Mouse (Mus musculus) midbrain, embryonic 12.5 days (tissue): ENCODE measurements around the gene Pard3b. TPM values are rescaled to one million over a fixed set of nuclear protein-coding genes. Genes with fewer than 3 reads are reported as not detected.

Source experiments
- ATAC-seq: fragments of 200-750 bp; cut with Nextera tagmentation; 2 replicates; pipeline ENCODE4 v1.8.0; 2017; ENCODE audit warnings: low read depth, moderate TSS enrichment, moderate library complexity; ENCODE audit not compliant: low FRiP score
- H3K27ac ChIP-seq: fragments of 300-500 bp; sonication (generic); replicated peaks from 2 replicates; pipeline ENCODE4 v1.5.1; 2016; ENCODE audit warnings: mild to moderate bottlenecking
- H3K27me3 ChIP-seq: fragments of 300-500 bp; sonication (generic); 2 replicates; pipeline ENCODE4 v1.6.1; 2016; ENCODE audit warnings: mild to moderate bottlenecking
- H3K36me3 ChIP-seq: fragments of 300-500 bp; sonication (generic); 2 replicates; pipeline ENCODE4 v1.6.1; 2016
- H3K4me1 ChIP-seq: fragments of 300-500 bp; sonication (generic); 2 replicates; pipeline ENCODE4 v1.6.1; 2016
- H3K4me2 ChIP-seq: fragments of 300-500 bp; sonication (generic); replicated peaks from 2 replicates; pipeline ENCODE4 v1.6.1; 2016; ENCODE audit warnings: mild to moderate bottlenecking, moderate library complexity
- H3K4me3 ChIP-seq: fragments of 300-500 bp; sonication (generic); 2 replicates; pipeline ENCODE4 v1.5.1; 2016; ENCODE audit warnings: mild to moderate bottlenecking
- H3K9ac ChIP-seq: fragments of 300-500 bp; sonication (generic); replicated peaks from 2 replicates; pipeline ENCODE4 v1.6.1; 2016; ENCODE audit warnings: mild to moderate bottlenecking, moderate library complexity
- H3K9me3 ChIP-seq: fragments of 300-500 bp; sonication (generic); 2 replicates; pipeline ENCODE4 v1.6.1; 2016; ENCODE audit warnings: mild to moderate bottlenecking
- WGBS: fragments of 180-500 bp; shearing (Covaris S2); methylation state at CpG from one replicate; pipeline ENCODE4 v1.1.7; 2016; 5-methylcytosine and 5-hydroxymethylcytosine counted together
- polyA plus RNA-seq: library from polyadenylated mRNA; unstranded; fragments of >200 nt; fragmentation: Nextera tagmentation; extraction: Ambion mirVana; gene quantifications from 2 replicates; pipeline ENCODE4 v1.2.1, GENCODE M21; 2016

The Pard3b gene
- polyA plus RNA-seq, 1 experiment from 2014 or later: 18.5 TPM

- Histone ChIP-seq H3K36me3 (no peaks in the 10 kb centered on the region), H3K9ac (no peak overlapping the region), H3K27me3 (no peaks in the 10 kb centered on the region), H3K4me2 (no peak overlapping the region), H3K27ac (no peak overlapping the region), H3K4me1 (peaks cover 6% of the 10 kb centered on the region; the same call in 1 of the 2 replicates), H3K4me3 (no peak overlapping the region), H3K9me3 (no peaks in the 10 kb centered on the region)
- 46% methylated on average over 1 of the region's 1 CpGs for WGBS
- no peak for ATAC-seq
Measured at GRCm38 (mm10) chr1:62234039-62234438, 595.4 kb downstream of the Pard3b start.

- no peak overlapping the region for H3K4me2 ChIP-seq
- ATAC-seq: no peak
Measured at GRCm38 (mm10) chr1:62235121-62235520, 596.5 kb downstream of the Pard3b start.

GRCm38 (mm10) chr1:62244191-62244984 lies 605.8 kb downstream of the Pard3b start:
- Histone ChIP-seq H3K4me3 (no peak overlapping the region), H3K4me2 (no peak overlapping the region), H3K27me3 (no peaks in the 10 kb centered on the region), H3K9me3 (no peaks in the 10 kb centered on the region), H3K27ac (no peak overlapping the region), H3K36me3 (no peaks in the 10 kb centered on the region), H3K9ac (no peak overlapping the region), H3K4me1 (peaks cover 4% of the 10 kb centered on the region; the same call in 1 of the 2 replicates)
- ATAC-seq: no peak
- 54% methylated on average over 12 of the region's 12 CpGs for WGBS

More at GRCm38 (mm10) chr1:62235121-62235520, 596.5 kb downstream of the Pard3b start:
- Histone ChIP-seq H3K4me3 (no peak overlapping the region), H3K9me3 (no peaks in the 10 kb centered on the region), H3K9ac (no peak overlapping the region), H3K27me3 (no peaks in the 10 kb centered on the region), H3K4me1 (peaks cover 6% of the 10 kb centered on the region; the same call in 1 of the 2 replicates), H3K36me3 (no peaks in the 10 kb centered on the region), H3K27ac (no peak overlapping the region)
- WGBS: 88% methylated on average over 5 of the region's 5 CpGs

- Histone ChIP-seq H3K4me2 (no peak overlapping the region), H3K27me3 (no peaks in the 10 kb centered on the region), H3K4me3 (no peak overlapping the region), H3K9me3 (no peaks in the 10 kb centered on the region), H3K4me1 (no peaks in the 10 kb centered on the region), H3K9ac (no peak overlapping the region), H3K27ac (no peak overlapping the region), H3K36me3 (no peaks in the 10 kb centered on the region)
- no peak for ATAC-seq
- WGBS: 86% methylated on average over 1 of the region's 1 CpGs
Measured at GRCm38 (mm10) chr1:62252432-62252831, 613.8 kb downstream of the Pard3b start.

GRCm38 (mm10) chr1:62254316-62254715 lies 615.7 kb downstream of the Pard3b start:
- H3K27ac ChIP-seq: no peak overlapping the region
- H3K9me3 ChIP-seq: no peaks in the 10 kb centered on the region
- no peaks in the 10 kb centered on the region for H3K4me1 ChIP-seq
- H3K9ac ChIP-seq: no peak overlapping the region
- no peak for ATAC-seq
- H3K4me2 ChIP-seq: no peak overlapping the region
- WGBS: 79% methylated on average over 4 of the region's 4 CpGs
- H3K4me3 ChIP-seq: no peak overlapping the region
- H3K36me3 ChIP-seq: no peaks in the 10 kb centered on the region
- no peaks in the 10 kb centered on the region for H3K27me3 ChIP-seq

GRCm38 (mm10) chr1:62254888-62255287 lies 616.3 kb downstream of the Pard3b start:
- Histone ChIP-seq H3K27me3 (no peaks in the 10 kb centered on the region), H3K9me3 (no peaks in the 10 kb centered on the region), H3K9ac (no peak overlapping the region), H3K36me3 (no peaks in the 10 kb centered on the region), H3K4me2 (no peak overlapping the region), H3K27ac (no peak overlapping the region), H3K4me3 (no peak overlapping the region), H3K4me1 (0 out of 2 replicates have a peak, but pooled peaks cover 1% of the 10 kb centered on the region)
- WGBS: 73% methylated on average over 1 of the region's 1 CpGs
- no peak for ATAC-seq

GRCm38 (mm10) chr1:62276466-62276865 lies 637.8 kb downstream of the Pard3b start:
- Histone ChIP-seq H3K4me2 (no peak overlapping the region), H3K4me3 (no peak overlapping the region), H3K9ac (no peak overlapping the region), H3K4me1 (no peaks in the 10 kb centered on the region), H3K27me3 (no peaks in the 10 kb centered on the region), H3K27ac (no peak overlapping the region), H3K9me3 (no peaks in the 10 kb centered on the region), H3K36me3 (no peaks in the 10 kb centered on the region)
- 86% methylated on average over 3 of the region's 3 CpGs for WGBS
- no peak for ATAC-seq

- Histone ChIP-seq H3K27me3 (no peaks in the 10 kb centered on the region), H3K4me3 (no peak overlapping the region), H3K4me1 (no peaks in the 10 kb centered on the region), H3K36me3 (no peaks in the 10 kb centered on the region), H3K4me2 (no peak overlapping the region), H3K9ac (no peak overlapping the region), H3K9me3 (no peaks in the 10 kb centered on the region), H3K27ac (no peak overlapping the region)
- ATAC-seq: no peak
- 85% methylated on average over 1 of the region's 1 CpGs for WGBS
Measured at GRCm38 (mm10) chr1:62278586-62278985, 640.0 kb downstream of the Pard3b start.

- no peak overlapping the region for H3K9ac ChIP-seq
- H3K27me3 ChIP-seq: no peaks in the 10 kb centered on the region
- no peak overlapping the region for H3K27ac ChIP-seq
- no peak overlapping the region for H3K4me2 ChIP-seq
- no peak for ATAC-seq
- H3K9me3 ChIP-seq: no peaks in the 10 kb centered on the region
- no peak overlapping the region for H3K4me3 ChIP-seq
- H3K4me1 ChIP-seq: no peaks in the 10 kb centered on the region
- H3K36me3 ChIP-seq: no peaks in the 10 kb centered on the region
Measured at GRCm38 (mm10) chr1:62280586-62280985, 642.0 kb downstream of the Pard3b start.

GRCm38 (mm10) chr1:62282835-62283234 lies 644.2 kb downstream of the Pard3b start:
- no peak overlapping the region for H3K9ac ChIP-seq
- H3K4me2 ChIP-seq: no peak overlapping the region
- H3K36me3 ChIP-seq: no peaks in the 10 kb centered on the region
- no peak for ATAC-seq
- H3K27me3 ChIP-seq: no peaks in the 10 kb centered on the region
- 85% methylated on average over 6 of the region's 6 CpGs for WGBS
- no peak overlapping the region for H3K27ac ChIP-seq
- H3K4me1 ChIP-seq: no peaks in the 10 kb centered on the region
- no peak overlapping the region for H3K4me3 ChIP-seq
- no peaks in the 10 kb centered on the region for H3K9me3 ChIP-seq

GRCm38 (mm10) chr1:62283624-62284023 lies 645.0 kb downstream of the Pard3b start:
- no peaks in the 10 kb centered on the region for H3K4me1 ChIP-seq
- WGBS: 98% methylated on average over 2 of the region's 2 CpGs

GRCm38 (mm10) chr1:62309376-62309775 lies 670.8 kb downstream of the Pard3b start:
- H3K27me3 ChIP-seq: no peaks in the 10 kb centered on the region
- no peak overlapping the region for H3K4me3 ChIP-seq
- no peaks in the 10 kb centered on the region for H3K4me1 ChIP-seq
- H3K27ac ChIP-seq: no peak overlapping the region
- ATAC-seq: no peak
- no peaks in the 10 kb centered on the region for H3K9me3 ChIP-seq
- H3K36me3 ChIP-seq: no peaks in the 10 kb centered on the region
- 85% methylated on average over 6 of the region's 6 CpGs for WGBS
- no peak overlapping the region for H3K9ac ChIP-seq
- no peak overlapping the region for H3K4me2 ChIP-seq

More at GRCm38 (mm10) chr1:62283624-62284023, 645.0 kb downstream of the Pard3b start:
- H3K4me3 ChIP-seq: no peak overlapping the region
- no peak overlapping the region for H3K9ac ChIP-seq
- no peak for ATAC-seq
- H3K27ac ChIP-seq: no peak overlapping the region
- H3K36me3 ChIP-seq: no peaks in the 10 kb centered on the region
- H3K9me3 ChIP-seq: no peaks in the 10 kb centered on the region
- no peak overlapping the region for H3K4me2 ChIP-seq
- H3K27me3 ChIP-seq: no peaks in the 10 kb centered on the region
